Mouse (Mus musculus) kidney, adult 8-10 months (tissue): ENCODE results near the gene Nfkbie.

Experiments used
- DNase-seq, 2 experiments: peaks; one replicate each; pipeline ENCODE4 v3.0.0; 2022

The Nfkbie gene

GRCm38 (mm10) chr17:45598891-45599290 is 43.4 kb downstream of the Nfkbie start:
- DNase-seq: no peak

- peak; percentile 70 to 73 for DNase-seq
Measured at GRCm38 (mm10) chr17:45599446-45600242, 44.1 kb downstream of the Nfkbie start, which contains the start of gene Slc29a1. Gene Slc29a1 (minus strand): TSS chr17:45599606.

- DNase-seq: no peak
Measured at GRCm38 (mm10) chr17:45600267-45600666, 44.8 kb downstream of the Nfkbie start.

GRCm38 (mm10) chr17:45601325-45601724 is 45.8 kb downstream of the Nfkbie start:
- no peak for DNase-seq

- DNase-seq: peak; percentile 66 to 68
Measured at GRCm38 (mm10) chr17:45601877-45602304, 46.4 kb downstream of the Nfkbie start, which contains the start of gene Mymx. Gene Mymx (minus strand): TSS chr17:45602102.

GRCm38 (mm10) chr17:45602984-45603383 is 47.5 kb downstream of the Nfkbie start:
- no peak for DNase-seq

GRCm38 (mm10) chr17:45606992-45607879 is 51.7 kb downstream of the Nfkbie start:
- DNase-seq: no peak

GRCm38 (mm10) chr17:45608396-45608795 is 52.9 kb downstream of the Nfkbie start:
- DNase-seq: no peak

- DNase-seq: no peak
Measured at GRCm38 (mm10) chr17:45610144-45610866, 54.8 kb downstream of the Nfkbie start.

- DNase-seq: no peak
Measured at GRCm38 (mm10) chr17:45612008-45612407, 56.5 kb downstream of the Nfkbie start.
